Mouse (Mus musculus): Measurements from ENCODE around the gene D930048N14Rik.
"Not testable (repeated sequence)": the region's sequence is repeated elsewhere in the genome, so short reads cannot be mapped to it uniquely, and the experiment has no call there.

Gene D930048N14Rik

GRCm38 (mm10) chr11:51650691-51651515, at the start of gene D930048N14Rik, which contains the start of gene N4bp3:
D930048N14Rik (plus strand) TSS chr11:51650954.
N4bp3 (minus strand) TSS chr11:51650842.
- DNase-seq, result peak; percentile 32

DNA sequence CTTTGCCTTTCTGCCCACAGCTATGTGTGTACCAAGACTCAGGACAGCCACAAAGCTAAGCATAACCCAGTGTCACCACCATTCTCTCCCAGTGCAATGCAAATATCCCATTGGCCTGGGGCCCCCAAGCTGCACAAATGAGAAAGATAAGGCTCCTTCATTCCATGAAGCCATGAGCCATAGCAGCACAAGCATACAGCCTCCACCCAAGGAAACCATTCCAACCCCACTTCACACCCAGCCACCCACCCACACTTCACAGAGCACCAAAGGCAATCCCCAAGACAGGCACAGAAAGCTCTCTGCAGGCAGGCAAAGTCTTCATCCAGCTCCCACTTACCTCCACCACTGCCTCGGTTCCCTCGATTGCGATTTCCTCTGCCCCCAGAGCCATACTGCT, 48.5 kb upstream of the D930048N14Rik start:
- no peak for DNase-seq

- peak; percentile 76 for DNase-seq
These were observed 44.9 kb upstream of the D930048N14Rik start for GRCm38 (mm10) chr11:51605602-51606446.

- peak; percentile 99 for DNase-seq
These were observed 44.2 kb upstream of the D930048N14Rik start, which contains the start of gene Hnrnpab for GRCm38 (mm10) chr11:51606447-51607095. Hnrnpab (minus strand) TSS chr11:51606847.

GRCm38 (mm10) chr11:51607096-51607738, 43.5 kb upstream of the D930048N14Rik start:
- DNase-seq, result no peak

- DNase-seq, result no peak
These were observed 41.4 kb upstream of the D930048N14Rik start for GRCm38 (mm10) chr11:51609266-51609909.

DNA sequence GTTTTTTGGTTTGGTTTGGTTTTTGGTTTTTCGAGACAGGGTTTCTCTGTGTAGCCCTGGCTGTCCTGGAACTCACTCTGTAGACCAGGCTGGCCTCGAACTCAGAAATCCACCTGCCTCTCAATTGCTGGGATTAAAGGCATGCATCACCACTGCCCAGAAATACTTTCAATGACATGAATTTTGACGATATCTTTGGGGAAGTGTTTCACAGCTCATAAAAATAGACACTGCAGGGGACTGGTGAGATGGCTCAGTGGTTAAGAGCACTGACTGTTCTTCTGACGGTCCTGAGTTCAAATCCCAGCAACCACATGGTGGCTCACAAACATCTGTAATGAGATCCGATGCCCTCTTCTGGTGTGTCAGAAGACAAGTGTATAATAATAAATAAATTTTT, 40.8 kb upstream of the D930048N14Rik start:
- DNase-seq, result not testable (repeated sequence)

DNA sequence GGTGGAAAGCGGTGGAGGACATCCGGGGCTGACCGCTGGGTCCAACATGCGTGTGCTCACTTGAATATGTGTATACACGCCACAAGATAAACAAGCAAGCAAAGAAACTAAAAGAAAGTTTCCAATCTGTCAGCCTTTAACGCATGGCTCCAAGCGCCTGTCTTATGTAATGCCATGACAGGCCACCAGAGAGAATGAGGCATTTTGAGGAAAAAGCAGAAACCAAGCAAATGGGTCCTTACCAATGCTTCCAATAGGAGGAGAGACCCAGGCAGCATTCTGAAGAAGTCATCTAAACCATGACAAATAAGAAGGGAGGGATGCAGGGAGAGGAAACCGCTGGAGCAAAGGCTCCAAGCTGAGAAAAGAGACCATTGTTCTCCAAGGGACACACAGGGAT, 36.5 kb upstream of the D930048N14Rik start:
- DNase-seq, result no peak

GRCm38 (mm10) chr11:51615129-51615528, 35.6 kb upstream of the D930048N14Rik start:
- DNase-seq, result no peak

- DNase-seq, result no peak
These were observed 35.2 kb upstream of the D930048N14Rik start for GRCm38 (mm10) chr11:51615601-51616000.

GRCm38 (mm10) chr11:51616113-51616512, 34.6 kb upstream of the D930048N14Rik start:
- DNase-seq, result not testable (repeated sequence)

- peak; percentile 85 for DNase-seq
These were observed 33.1 kb upstream of the D930048N14Rik start for GRCm38 (mm10) chr11:51617693-51618092.

GRCm38 (mm10) chr11:51618894-51619408, 31.8 kb upstream of the D930048N14Rik start:
- DNase-seq, result no peak

DNA sequence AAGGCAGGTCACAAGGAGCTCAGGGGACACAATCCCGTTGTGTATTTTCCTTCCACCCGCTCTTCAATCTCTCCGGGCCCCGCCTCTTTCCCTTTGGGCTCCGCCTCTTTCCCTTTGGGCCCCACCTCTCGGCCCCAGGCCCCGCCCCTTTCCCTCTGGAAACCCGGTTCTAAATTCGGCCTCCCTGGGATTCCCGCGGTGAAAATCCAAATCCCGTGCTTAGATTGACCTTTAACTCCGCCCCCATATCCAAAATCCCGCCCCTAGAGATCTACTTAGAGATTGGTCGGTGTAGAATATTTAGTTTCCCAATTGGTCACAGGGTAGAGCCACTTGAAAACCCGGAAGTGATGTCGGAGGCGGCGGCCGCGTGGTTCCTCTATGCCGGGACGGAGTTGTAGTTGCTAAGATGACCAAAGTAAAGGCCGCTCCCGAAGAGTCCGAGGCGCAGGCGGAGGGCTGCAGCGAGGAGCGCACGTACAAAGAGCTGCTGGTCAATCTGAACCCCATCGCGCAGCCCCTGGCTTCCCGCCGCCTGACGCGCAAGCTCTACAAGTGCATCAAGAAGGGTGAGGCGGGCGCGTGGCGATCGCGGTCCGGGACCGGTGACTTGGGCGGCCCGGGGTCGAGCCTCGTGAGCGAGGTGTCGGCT, 31.2 kb upstream of the D930048N14Rik start, which contains the start of gene Nhp2:
Gene Nhp2, plus strand, starts transcription at position 327 of the 652 bp plus-strand sequence.
- DNase-seq, result peak; percentile 98

- DNase-seq, result no peak
These were observed 30.7 kb upstream of the D930048N14Rik start for GRCm38 (mm10) chr11:51620084-51620483.

DNA sequence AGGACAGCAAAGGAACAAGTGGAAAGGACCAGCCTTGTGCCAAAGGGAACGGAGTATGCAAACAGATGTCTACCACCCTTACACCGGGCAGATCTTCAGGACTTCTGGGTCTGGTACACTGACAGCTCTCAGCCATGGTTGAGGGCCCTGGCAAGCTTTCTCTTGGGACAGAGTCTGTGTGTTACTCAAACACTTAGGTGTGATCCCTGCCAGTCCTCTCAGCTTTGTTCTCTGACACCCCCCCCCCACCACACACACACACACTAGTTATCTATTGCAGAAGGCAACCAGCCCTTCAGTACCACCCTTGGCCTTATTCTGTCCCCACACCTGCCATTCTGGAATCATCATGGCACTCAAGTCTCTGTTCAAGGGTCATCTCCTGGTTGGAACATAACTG, 29.0 kb upstream of the D930048N14Rik start:
- DNase-seq, result no peak

- DNase-seq, result no peak
These were observed 27.7 kb upstream of the D930048N14Rik start for GRCm38 (mm10) chr11:51622971-51623491.

DNA sequence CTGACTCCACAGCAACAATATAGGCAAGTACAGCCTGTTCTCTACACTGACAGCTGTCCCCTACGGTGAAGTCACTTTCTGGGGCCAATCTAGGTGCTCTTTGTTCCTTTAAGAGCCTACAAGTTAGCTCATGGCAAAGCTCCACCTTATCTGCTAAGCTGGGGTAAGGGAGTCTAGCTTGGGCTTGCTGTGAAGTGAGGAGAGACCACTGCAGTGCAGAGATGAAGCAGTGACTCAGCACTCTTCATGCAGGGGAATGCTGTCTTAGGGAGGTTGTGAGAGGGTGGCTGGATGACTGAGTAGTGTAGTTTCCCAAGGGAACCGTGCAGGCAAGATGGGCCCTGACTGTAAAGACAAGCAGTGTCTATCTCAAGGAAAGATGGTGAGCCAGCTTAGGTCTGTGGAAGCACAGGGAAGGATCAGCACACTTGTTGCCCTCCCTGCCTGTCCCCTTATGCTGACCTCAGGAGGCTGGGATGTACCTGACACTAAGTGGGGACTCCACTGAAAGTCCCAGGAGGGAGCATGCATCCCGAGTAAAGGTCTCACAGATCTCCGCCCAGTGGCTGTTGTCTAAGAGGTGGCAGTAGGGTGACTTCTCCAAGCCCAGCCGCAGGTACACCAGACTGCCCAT, 25.4 kb upstream of the D930048N14Rik start:
- DNase-seq, result no peak

GRCm38 (mm10) chr11:51627425-51627824, 23.3 kb upstream of the D930048N14Rik start:
- DNase-seq, result peak; percentile 68

DNA sequence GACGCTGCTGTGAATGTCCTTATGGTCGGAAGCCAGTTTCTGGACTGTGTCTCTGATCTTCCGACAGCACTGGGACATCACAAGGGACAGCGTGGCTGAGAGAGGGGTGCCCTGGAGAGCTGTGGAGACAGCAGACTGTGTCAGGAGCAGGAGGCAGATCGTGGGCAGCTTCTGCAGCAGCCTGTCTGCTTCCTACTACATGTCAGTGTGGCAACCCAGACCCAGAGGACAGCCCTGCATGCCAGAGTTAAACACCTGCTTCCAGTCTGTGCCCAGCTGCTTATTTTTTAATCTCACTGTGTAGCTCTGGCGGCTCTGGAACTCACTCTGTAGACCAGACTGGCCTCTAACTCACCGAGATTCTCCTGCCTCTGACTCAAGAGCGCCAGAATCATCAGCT, 22.8 kb upstream of the D930048N14Rik start:
- DNase-seq, result no peak

Data from cerebellum, adult 9-10 months (tissue).